Mouse (Mus musculus) spleen, adult 2 months (tissue): Measurements from ENCODE around the gene Tenm2.

Experiments
- CTCF ChIP-seq: fragments of 200-500 bp; IDR thresholded peaks from 2 replicates; pipeline ENCODE4 v1.5.1; 2011; ENCODE audit warnings: mild to moderate bottlenecking, inconsistent platforms; ENCODE audit not compliant: insufficient read depth, insufficient read length, insufficient replicate concordance; ENCODE audit errors: extremely low read depth
- POLR2A ChIP-seq: fragments of 200-500 bp; IDR thresholded peaks from 2 replicates; pipeline ENCODE4 v1.6.1; 2011; ENCODE audit warnings: low read depth, low read length, inconsistent platforms

DNA sequence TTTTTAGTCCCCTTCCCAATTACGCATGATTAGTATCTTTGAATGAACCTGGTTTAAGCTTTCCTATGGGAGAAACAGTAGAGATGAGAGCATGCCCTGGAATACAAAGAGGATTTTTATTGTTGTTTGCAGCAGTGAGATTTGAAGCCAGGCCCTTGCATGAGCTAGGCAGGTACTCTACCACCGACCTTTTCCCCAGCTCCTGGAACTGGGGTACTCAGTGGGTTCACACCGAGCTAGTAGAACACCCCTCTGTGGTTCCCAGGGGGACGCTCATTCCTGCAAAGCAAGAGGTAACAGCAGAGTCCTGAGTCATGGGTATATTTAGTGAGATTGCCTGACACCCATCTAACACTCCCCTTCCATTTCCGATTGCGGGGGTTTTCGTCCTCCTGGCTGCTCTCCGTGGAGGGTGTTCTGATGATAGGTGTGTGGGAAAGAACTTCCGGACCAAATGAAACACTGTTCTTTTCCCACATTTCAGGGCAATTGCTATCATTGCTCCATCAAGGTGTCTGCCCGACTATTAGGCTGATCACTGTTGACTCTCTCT lies 1067.9 kb downstream of the Tenm2 start:
- TF ChIP-seq CTCF (no peak), POLR2A (no peak)
